Mouse (Mus musculus) stomach, postnatal 0 days (tissue): ENCODE measurements around the gene Olfr147. TPM values are rescaled to one million over a fixed set of nuclear protein-coding genes. Genes with fewer than 3 reads are reported as not detected.
"Not testable (repeated sequence)": the region's sequence is repeated elsewhere in the genome, so short reads cannot be mapped to it uniquely, and the experiment has no call there.

Source experiments
- ATAC-seq: fragments of 200-750 bp; cut with Nextera tagmentation; 2 replicates; pipeline ENCODE4 v1.8.0; 2017; ENCODE audit not compliant: low FRiP score, low TSS enrichment
- DNase-seq: peaks from one replicate; pipeline ENCODE4 v3.0.0-alpha.2; 2016; ENCODE audit warnings: low spot score
- H3K27ac ChIP-seq: fragments of 300-500 bp; sonication (generic); replicated peaks from 2 replicates; pipeline ENCODE4 v1.5.1; 2014; ENCODE audit warnings: mild to moderate bottlenecking, control low read depth
- H3K27me3 ChIP-seq: fragments of 300-500 bp; sonication (generic); 2 replicates; pipeline ENCODE4 v1.6.1; 2014; ENCODE audit warnings: low read length; ENCODE audit not compliant: control insufficient read depth, insufficient read depth
- H3K36me3 ChIP-seq: fragments of 300-500 bp; sonication (generic); 2 replicates; pipeline ENCODE4 v1.6.1; 2014; ENCODE audit warnings: low read length, mixed read lengths; ENCODE audit not compliant: control insufficient read depth, insufficient read depth
- H3K4me1 ChIP-seq: fragments of 300-500 bp; sonication (generic); replicated peaks from 2 replicates; pipeline ENCODE4 v1.6.1; 2014; ENCODE audit warnings: antibody characterized with exemption; ENCODE audit not compliant: control insufficient read depth, insufficient read depth
- H3K4me2 ChIP-seq: fragments of 300-500 bp; sonication (generic); replicated peaks from 2 replicates; pipeline ENCODE4 v1.6.1; 2014; ENCODE audit warnings: low read depth, mild to moderate bottlenecking, control low read depth, moderate library complexity
- H3K4me3 ChIP-seq: fragments of 300-500 bp; sonication (generic); 2 replicates; pipeline ENCODE4 v1.5.1; 2014; ENCODE audit warnings: low read depth, low read length, control low read depth
- H3K9ac ChIP-seq: fragments of 300-500 bp; sonication (generic); 2 replicates; pipeline ENCODE4 v1.6.1; 2014; ENCODE audit warnings: mild to moderate bottlenecking, low read length, control low read depth, mixed read lengths
- H3K9me3 ChIP-seq: fragments of 300-500 bp; sonication (generic); 2 replicates; pipeline ENCODE4 v1.6.1; 2016; ENCODE audit warnings: low read length; ENCODE audit not compliant: control insufficient read depth
- CTCF ChIP-seq: IDR thresholded peaks from 2 replicates; pipeline ENCODE4 v1.5.1; 2016; ENCODE audit warnings: antibody characterized with exemption, low read depth, mild to moderate bottlenecking, moderate library complexity
- EP300 ChIP-seq: optimal IDR thresholded peaks from 2 replicates; pipeline ENCODE3; 2016; ENCODE audit warnings: antibody characterized with exemption
- WGBS: fragments of 180-500 bp; shearing (Covaris S2); extraction: QIAGEN DNeasy Blood & Tissue Kit; methylation state at CpG from one replicate; pipeline ENCODE4 v1.1.7; 2014; 5-methylcytosine and 5-hydroxymethylcytosine counted together
- polyA plus RNA-seq: library from polyadenylated mRNA; unstranded; fragments of >200 nt; fragmentation: Nextera tagmentation; extraction: Ambion mirVana; gene quantifications from 2 replicates; pipeline ENCODE4 v1.2.1, GENCODE M21; 2015

The Olfr147 gene
- not detected in 2 replicates for polyA plus RNA-seq

DNA sequence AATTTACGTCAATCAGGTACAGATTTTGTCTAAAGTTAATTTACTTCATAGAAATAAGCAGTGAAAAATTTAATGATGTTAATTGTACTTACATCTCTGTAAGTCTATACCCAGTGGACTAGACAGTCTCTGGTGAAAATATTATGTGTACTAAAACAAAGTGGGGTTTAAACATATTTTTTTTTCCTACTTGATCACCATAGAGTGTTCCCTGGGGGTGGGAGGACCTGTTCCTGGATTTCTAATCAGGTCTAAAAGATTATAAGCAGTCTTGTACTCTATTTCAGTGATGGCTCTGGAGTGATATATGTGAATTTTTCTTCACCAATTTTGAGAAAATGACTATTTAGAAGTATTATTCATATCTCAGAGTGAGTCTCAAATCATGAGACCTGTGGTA lies at the start of gene Olfr147:
TSS of gene Olfr147 (plus strand) at position 301 of the 400 bp plus-strand sequence.
- H3K36me3 ChIP-seq = no peaks in the 10 kb centered on the region
- H3K4me3 ChIP-seq = no peak within 1 kb of the TSS
- H3K27me3 ChIP-seq = no peaks in the 10 kb centered on the region
- H3K9ac ChIP-seq = no peak within 1 kb of the TSS
- 78% methylated on average over 1 of the region's 1 CpGs for WGBS
- TF ChIP-seq CTCF (no peak), EP300 (no peak)
- ATAC-seq = no peak
- H3K4me1 ChIP-seq = no peaks in the 10 kb centered on the region
- H3K4me2 ChIP-seq = no peak within 1 kb of the TSS
- no peaks in the 10 kb centered on the region for H3K9me3 ChIP-seq
- DNase-seq = no peak
- H3K27ac ChIP-seq = no peak within 1 kb of the TSS

DNA sequence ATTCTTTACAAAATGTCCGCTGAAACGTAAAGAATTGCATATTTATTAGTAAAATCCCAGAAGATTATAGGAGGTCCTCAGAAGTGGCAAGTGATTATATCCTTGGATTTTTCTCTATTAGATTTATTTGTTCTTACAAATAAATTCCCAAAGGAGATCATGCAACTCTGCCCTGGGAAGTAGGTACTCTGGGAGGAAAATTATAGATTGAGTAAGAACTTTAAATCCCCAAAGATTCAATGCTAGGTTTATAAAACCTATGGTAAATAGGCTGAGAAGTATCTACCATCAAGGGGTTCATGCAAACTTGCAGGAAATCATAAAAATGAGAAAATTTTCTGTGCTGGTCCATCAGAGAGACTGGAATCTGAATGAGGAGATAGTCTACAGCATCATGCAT lies 34.9 kb upstream of the Olfr147 start, which contains the start of gene Olfr250:
TSS of gene Olfr250 (plus strand) at position 301 of the 400 bp plus-strand sequence.
- TF ChIP-seq EP300 (no peak), CTCF (no peak)
- ATAC-seq (no peak), DNase-seq (no peak)
- 91% methylated on average over 2 of the region's 2 CpGs for WGBS
- Histone ChIP-seq H3K9me3 (no peaks in the 10 kb centered on the region), H3K36me3 (no peaks in the 10 kb centered on the region), H3K4me3 (no peak within 1 kb of the TSS), H3K9ac (no peak within 1 kb of the TSS), H3K27ac (no peak within 1 kb of the TSS), H3K4me2 (no peak within 1 kb of the TSS), H3K4me1 (no peaks in the 10 kb centered on the region), H3K27me3 (no peaks in the 10 kb centered on the region)

DNA sequence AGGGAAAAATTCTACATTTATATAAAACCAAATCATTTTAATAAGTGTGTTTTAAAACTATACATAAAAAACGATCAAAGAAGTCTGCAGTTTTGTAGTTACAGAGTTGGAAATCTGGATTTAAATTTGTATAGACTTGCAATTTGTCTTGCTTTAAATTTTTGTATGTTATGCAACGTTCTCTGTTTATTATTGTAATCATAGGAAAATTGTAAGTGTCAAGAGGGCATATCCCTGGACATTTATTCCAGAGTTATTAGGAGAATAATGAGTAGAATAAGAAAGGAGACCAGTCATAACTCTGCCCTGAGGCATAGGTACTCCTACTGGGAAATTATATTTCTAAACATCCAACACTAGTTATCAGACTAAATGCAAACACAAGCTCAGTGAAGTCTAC lies 24.7 kb upstream of the Olfr147 start, which contains the start of gene Olfr251:
TSS of gene Olfr251 (plus strand) at position 301 of the 400 bp plus-strand sequence.
- ATAC-seq (no peak), DNase-seq (no peak)
- no peaks in the 10 kb centered on the region for H3K9me3 ChIP-seq
- no peak within 1 kb of the TSS for H3K4me3 ChIP-seq
- no peak within 1 kb of the TSS for H3K9ac ChIP-seq
- no peaks in the 10 kb centered on the region for H3K27me3 ChIP-seq
- TF ChIP-seq CTCF (no peak), EP300 (no peak)
- no peaks in the 10 kb centered on the region for H3K36me3 ChIP-seq
- 41% methylated on average over 2 of the region's 2 CpGs for WGBS
- H3K4me2 ChIP-seq = no peak within 1 kb of the TSS
- no peak within 1 kb of the TSS for H3K27ac ChIP-seq
- no peaks in the 10 kb centered on the region for H3K4me1 ChIP-seq

DNA sequence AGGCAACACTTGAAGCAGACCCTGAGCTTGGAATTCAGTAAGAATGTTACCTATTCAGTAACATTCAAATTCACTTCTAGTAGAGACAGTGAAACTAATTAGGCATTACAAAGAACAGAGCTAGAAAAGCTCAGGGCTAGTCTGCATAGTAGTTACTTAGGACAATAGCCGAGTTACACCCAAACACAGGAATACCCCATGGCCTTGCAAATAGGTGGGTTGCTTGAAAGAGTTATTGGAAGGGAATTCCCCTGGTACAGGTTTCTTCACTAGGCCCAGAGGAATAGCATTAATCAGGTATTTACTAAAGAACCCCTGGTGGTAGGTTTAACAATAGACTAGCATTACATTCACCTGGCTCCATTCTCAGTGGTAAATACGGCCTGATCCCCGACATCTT lies 6.0 kb downstream of the Olfr147 start:
- DNase-seq, ATAC-seq, H3K27ac ChIP-seq, H3K27me3 ChIP-seq, H3K4me1 ChIP-seq, H3K9ac ChIP-seq, H3K4me2 ChIP-seq, H3K4me3 ChIP-seq, H3K9me3 ChIP-seq, H3K36me3 ChIP-seq: not testable (repeated sequence)
- 93% methylated on average over 3 of the region's 3 CpGs for WGBS

DNA sequence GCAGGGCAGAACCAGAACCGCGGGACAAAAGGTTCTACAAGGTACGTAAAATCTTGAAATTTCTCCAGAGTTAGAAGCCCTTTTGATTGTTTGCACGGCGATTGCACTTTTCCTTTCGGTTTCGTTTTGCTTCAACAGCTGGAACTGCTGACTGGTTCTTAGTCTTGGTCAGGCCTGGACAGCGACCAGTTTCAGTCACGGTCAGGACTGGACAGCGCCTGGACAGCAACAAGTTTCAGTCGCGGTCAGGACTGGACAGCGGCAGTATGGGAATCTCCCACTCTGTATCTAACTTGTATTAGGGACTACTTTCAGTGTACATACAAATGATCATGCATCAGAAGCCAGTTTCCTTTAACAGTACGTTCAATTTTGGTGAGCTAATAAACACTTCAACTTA lies 12.0 kb downstream of the Olfr147 start:
- WGBS = 86% methylated on average over 14 of the region's 14 CpGs
- H3K4me1 ChIP-seq, H3K4me3 ChIP-seq, DNase-seq, H3K9ac ChIP-seq, H3K27ac ChIP-seq, H3K4me2 ChIP-seq, H3K27me3 ChIP-seq, H3K36me3 ChIP-seq, H3K9me3 ChIP-seq, ATAC-seq: not testable (repeated sequence)

DNA sequence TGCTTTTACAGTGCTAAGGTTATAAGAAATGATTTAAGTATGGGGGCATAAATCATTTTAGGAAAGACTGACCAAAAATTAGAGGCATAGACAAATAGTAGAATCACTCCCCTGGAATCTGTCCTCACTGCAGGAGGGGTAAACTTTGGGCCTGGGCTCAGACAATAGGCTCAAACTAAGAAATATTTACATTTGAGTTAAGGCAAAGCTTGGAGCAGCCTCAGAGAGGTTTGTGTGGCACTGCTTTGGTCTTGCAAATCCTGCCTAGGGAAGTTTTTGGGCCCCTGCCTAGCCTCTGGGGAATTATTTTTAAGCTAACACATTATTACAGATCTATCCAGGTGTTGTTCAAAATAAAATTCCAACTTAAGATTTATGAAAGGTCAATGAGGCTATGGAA lies 22.3 kb downstream of the Olfr147 start:
- Histone ChIP-seq H3K9ac (no peak overlapping the region), H3K4me2 (no peak overlapping the region), H3K4me3 (no peak overlapping the region), H3K36me3 (no peaks in the 10 kb centered on the region), H3K9me3 (no peaks in the 10 kb centered on the region), H3K27ac (no peak overlapping the region), H3K4me1 (no peaks in the 10 kb centered on the region), H3K27me3 (no peaks in the 10 kb centered on the region)
- TF ChIP-seq CTCF (no peak), EP300 (no peak)
- no peak for DNase-seq
- no peak for ATAC-seq
